Mouse (Mus musculus): ENCODE data around the gene Efhc1.
"Not testable (repeated sequence)": the region's sequence is repeated elsewhere in the genome, so short reads cannot be mapped to it uniquely, and the experiment has no call there.

DNA sequence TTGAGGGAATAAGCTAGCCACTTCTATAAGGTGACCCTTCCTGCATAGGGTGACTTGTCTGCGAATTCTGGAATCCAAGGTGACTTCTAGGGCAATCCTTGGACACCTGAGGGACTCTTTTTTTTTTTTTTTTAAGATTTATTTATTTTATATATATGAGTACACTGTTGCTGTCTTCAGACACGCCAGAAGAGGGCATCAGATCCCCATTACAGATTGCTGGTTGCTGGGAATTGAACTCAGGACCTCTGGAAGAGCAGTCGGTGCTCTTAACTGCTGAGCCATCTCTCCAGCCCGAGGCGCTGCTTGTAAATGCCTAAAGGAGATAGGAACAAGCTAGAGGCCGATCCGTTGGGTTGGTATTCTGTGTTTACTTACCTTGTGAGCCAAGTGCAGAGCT is 26.1 kb upstream of the Efhc1 start:
- TF ChIP-seq POLR2A, CTCF (IDR thresholded peaks at IDR 0.05; ENCODE audit: extremely low read depth, insufficient read depth, low read length): not testable (repeated sequence)

Data from cortical plate, adult 2 months (tissue).